Mouse (Mus musculus): Measurements from ENCODE around the gene Cers2. TPM values are rescaled to one million over a fixed set of nuclear protein-coding genes. Genes with fewer than 3 reads are reported as not detected.
A peak's percentile ranks its signal among the peaks of the same experiment; 100 is the strongest.

Gene Cers2
- total and polyA plus RNA-seq, 3 experiments = 70.6 to 105 (median 89.8) TPM

GRCm38 (mm10) chr3:95295321-95296102 lies 19.1 kb upstream of the Cers2 start:
- dilution Hi-C loops (cut with MboI; ENCODE audit: extremely low pct_ligation_motif_present, extremely low pct_unique_long_range_greater_than_20kb, low sequenced_read_pairs) (no loop called here), in situ Hi-C loops (cut with MboI; ENCODE audit: low pct_ligation_motif_present, low pct_unique_long_range_greater_than_20kb, low sequenced_read_pairs) (no loop called here)
- Histone ChIP-seq H3K36me3 (replicated peaks in 1 of 2; ENCODE audit: control insufficient read depth in 1 of 2, insufficient read depth in 1 of 2, low read length in 1 of 2) (peaks cover 24 to 65% of the 10 kb centered on the region in 2 experiments), H3K27ac (ENCODE audit: insufficient read depth, low read depth) (no peak overlapping the region), H3K9me3 (replicated peaks; ENCODE audit: low read length) (no peaks in the 10 kb centered on the region), H3K4me3 (replicated peaks in 1 of 3; ENCODE audit: low read depth in 2 of 3, low read length in 2 of 3, poor library complexity in 1 of 3) (no peak overlapping the region), H3K27me3 (replicated peaks) (no peaks in the 10 kb centered on the region), H3K9ac (ENCODE audit: insufficient read depth, low read depth) (no peak overlapping the region), H3K4me2 (ENCODE audit: insufficient read depth, low read depth, poor library complexity, severe bottlenecking) (no peak overlapping the region), H3K4me1 (ENCODE audit: control insufficient read depth in 1 of 2, insufficient read depth in 2 of 2) (peaks cover 0 to 23% of the 10 kb centered on the region in 2 experiments; a peak in 3 of 4 replicates), H3K79me2 (replicated peaks; ENCODE audit: control insufficient read depth, extremely low read depth, insufficient read depth, poor library complexity, severe bottlenecking) (no peaks in the 10 kb centered on the region)
- DNase-seq (ENCODE audit: extremely low read depth) = no peak
- TF ChIP-seq EP300 (IDR thresholded peaks at IDR 0.05; ENCODE audit: low read length) (no peak), POLR2A (IDR thresholded peaks at IDR 0.05; ENCODE audit: low read depth, low read length) (no peak), RAD21 (IDR thresholded peaks at IDR 0.05; ENCODE audit: low read depth, low read length) (no peak), MAX (IDR thresholded peaks at IDR 0.05; ENCODE audit: low read length) (no peak), RCOR1 (conservative IDR thresholded peaks at IDR 0.05; ENCODE audit: low read depth, low read length) (no peak), ZKSCAN1 (IDR thresholded peaks at IDR 0.05; ENCODE audit: borderline replicate concordance, low read depth, low read length) (no peak), IRF4 (IDR thresholded peaks at IDR 0.05; ENCODE audit: low read depth, low read length) (no peak), SIN3A (IDR thresholded peaks at IDR 0.05; ENCODE audit: low read length) (no peak), BHLHE40 (IDR thresholded peaks at IDR 0.05; ENCODE audit: low read depth, low read length) (no peak), JUN (IDR thresholded peaks at IDR 0.05; ENCODE audit: insufficient read depth, low read depth, low read length) (no peak), NRF1 (IDR thresholded peaks at IDR 0.05; ENCODE audit: low read depth, low read length) (no peak), ELF1 (IDR thresholded peaks at IDR 0.05; ENCODE audit: low read depth, low read length) (no peak), ETS1 (conservative IDR thresholded peaks at IDR 0.05; ENCODE audit: low read depth, low read length) (no peak), MAFK (IDR thresholded peaks at IDR 0.05; ENCODE audit: insufficient replicate concordance, low read length) (no peak), NELFE (IDR thresholded peaks at IDR 0.05; ENCODE audit: low read depth, low read length) (no peak), JUND (conservative IDR thresholded peaks at IDR 0.05; ENCODE audit: low read depth, low read length) (no peak)

DNA sequence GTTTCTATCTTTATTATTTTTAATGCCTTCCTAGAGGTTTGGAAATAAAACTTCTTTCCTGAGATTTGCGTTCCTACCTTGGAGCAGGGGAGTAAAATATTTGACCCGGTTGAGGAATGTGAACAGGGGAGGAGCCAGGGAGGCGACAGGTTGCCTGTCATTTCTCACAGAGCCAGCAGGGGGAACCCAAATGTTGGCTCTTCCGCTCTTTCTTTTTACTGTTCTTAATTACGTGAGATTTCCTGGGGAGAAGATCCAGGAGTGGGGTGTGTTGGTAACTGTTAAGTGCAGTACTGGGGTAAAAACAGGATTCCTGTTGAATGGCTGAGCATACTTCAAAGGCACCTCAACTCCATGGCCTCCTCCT lies 18.5 kb upstream of the Cers2 start:
- DNase-seq (ENCODE audit: extremely low read depth) = peak; percentile 48
- TF ChIP-seq MEF2A (IDR thresholded peaks at IDR 0.05; ENCODE audit: borderline replicate concordance, low read depth, low read length) (no peak), CTCF (conservative IDR thresholded peaks at IDR 0.05 in 1 of 2, IDR thresholded peaks at IDR 0.05 in 1 of 2; ENCODE audit: low read depth in 2 of 2, low read length in 2 of 2) (peak; percentile 57 to 76), ELF1 (IDR thresholded peaks at IDR 0.05; ENCODE audit: low read depth, low read length) (0 out of 2 replicates have a peak, but pooled peaks have one; percentile 26), SMC3 (IDR thresholded peaks at IDR 0.05; ENCODE audit: low read depth, low read length) (peak; percentile 55), RAD21 (IDR thresholded peaks at IDR 0.05; ENCODE audit: low read depth, low read length) (peak; percentile 55)
- H3K9me3 ChIP-seq (replicated peaks; ENCODE audit: low read length) = no peaks in the 10 kb centered on the region
- no peaks in the 10 kb centered on the region for H3K27me3 ChIP-seq (replicated peaks)
- dilution Hi-C loops (cut with MboI; ENCODE audit: extremely low pct_ligation_motif_present, extremely low pct_unique_long_range_greater_than_20kb, low sequenced_read_pairs) (no loop called here), in situ Hi-C loops (cut with MboI; ENCODE audit: low pct_ligation_motif_present, low pct_unique_long_range_greater_than_20kb, low sequenced_read_pairs) (no loop called here)
- H3K4me2 ChIP-seq (ENCODE audit: insufficient read depth, low read depth, poor library complexity, severe bottlenecking) = no peak overlapping the region
- no peak overlapping the region for H3K4me3 ChIP-seq (replicated peaks in 1 of 3; ENCODE audit: low read depth in 2 of 3, low read length in 2 of 3, poor library complexity in 1 of 3)
- H3K79me2 ChIP-seq (replicated peaks; ENCODE audit: control insufficient read depth, extremely low read depth, insufficient read depth, poor library complexity, severe bottlenecking) = no peaks in the 10 kb centered on the region
- no peak overlapping the region for H3K9ac ChIP-seq (ENCODE audit: insufficient read depth, low read depth)
- H3K27ac ChIP-seq (ENCODE audit: insufficient read depth, low read depth) = no peak overlapping the region
- H3K36me3 ChIP-seq (replicated peaks in 1 of 2; ENCODE audit: control insufficient read depth in 1 of 2, insufficient read depth in 1 of 2, low read length in 1 of 2) = peaks cover 24 to 65% of the 10 kb centered on the region in 2 experiments
- H3K4me1 ChIP-seq (ENCODE audit: control insufficient read depth in 1 of 2, insufficient read depth in 2 of 2) = peaks cover 0 to 23% of the 10 kb centered on the region in 2 experiments; a peak in 3 of 4 replicates
